Comparison of ENCODE assay signal across 14 mouse cellular contexts in the genomic region with DNA sequence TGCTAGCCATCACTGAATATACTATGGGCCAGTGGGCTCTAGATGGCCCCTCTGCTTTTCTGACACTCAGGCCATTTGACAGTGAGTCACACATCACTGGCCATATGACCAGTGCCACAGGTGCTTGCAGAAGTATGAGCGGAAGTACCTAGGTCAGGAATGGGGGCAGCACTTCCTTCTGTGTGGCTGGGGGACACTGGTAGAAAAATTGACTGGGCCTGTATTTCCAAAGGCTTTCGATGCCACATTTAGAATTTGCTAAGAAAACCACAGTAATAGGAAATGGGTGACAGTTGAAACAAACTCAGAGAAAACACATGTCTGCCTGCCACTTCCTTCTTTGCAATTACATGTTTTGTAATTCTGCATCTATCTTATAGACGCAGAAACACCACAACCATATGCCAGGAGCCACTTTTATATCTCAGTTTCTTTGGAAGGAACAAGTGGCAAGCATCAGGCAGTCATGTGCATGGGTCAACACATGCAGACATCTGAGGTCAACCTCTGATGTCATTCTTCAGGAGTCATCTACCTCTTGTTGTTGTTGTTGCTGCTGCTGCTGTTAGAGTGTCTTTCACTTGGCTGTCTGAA.
DNase-seq lines count a peak whose midpoint lies in the region; ATAC-seq and TF ChIP-seq lines count a peak whose summit lies in the region.
"Had no signal": no experiment of that assay in that cellular context is flagged by ENCODE, and none has a peak within 500 bp of the region (broad histone marks: within the 10 kb centered on the region; RNA-seq: fewer than 3 reads in every experiment).

No protein-coding gene starts in this region.

- no peak for DNase-seq in heart, postnatal 0 days (ENCODE audit: low spot score)
- DNase-seq in heart, postnatal 4 days, result no peak
- peak; percentile 25 for DNase-seq in induced T-regulatory cell, adult 2 months (ENCODE audit: low read depth)
- DNase-seq in naive thymus-derived CD4-positive, alpha-beta T cell, adult 2 months (ENCODE audit: low read depth), result peak; percentile 36
- no peak for DNase-seq in adrenal gland, postnatal 25 days
- DNase-seq in urinary bladder, postnatal 10 days (ENCODE audit: low spot score), result no peak
- no peak for DNase-seq in kidney, adult 8-10 months
- DNase-seq: B cell, adult 2 months; gastrocnemius, postnatal 36 days; heart, postnatal 14 days had no signal

- no peak for TF ChIP-seq CTCF in heart, postnatal 0 days (IDR thresholded peaks at IDR 0.05; ENCODE audit: low read depth)

- peak overlapping the region; percentile 46; the same call in 1 of the 2 replicates for H3K27ac ChIP-seq in heart, postnatal 0 days (ENCODE audit: low read depth)
- H3K27ac ChIP-seq: forebrain, embryonic 15.5 days had no signal

- WGBS in heart, postnatal 0 days, result 84% methylated on average over 3 of the region's 3 CpGs

- no peak overlapping the region for H3K4me2 ChIP-seq in heart, postnatal 0 days (ENCODE audit: low read depth, low read length)
- H3K4me2 ChIP-seq: forebrain, embryonic 15.5 days; midbrain, embryonic 11.5 days had no signal

- peaks cover 50% of the 10 kb centered on the region for H3K36me3 ChIP-seq in heart, postnatal 0 days (replicated peaks; ENCODE audit: control insufficient read depth, insufficient read depth, low read length)

- H3K9me3 ChIP-seq in heart, postnatal 0 days (replicated peaks; ENCODE audit: control insufficient read depth, low read length), result no peaks in the 10 kb centered on the region
- H3K9me3 ChIP-seq: forebrain, embryonic 15.5 days had no signal

- H3K4me1 ChIP-seq in heart, postnatal 0 days (ENCODE audit: control insufficient read depth, insufficient read depth), result peaks cover 17% of the 10 kb centered on the region
- H3K4me1 ChIP-seq: forebrain, embryonic 15.5 days had no signal

- H3K27me3 ChIP-seq in heart, postnatal 0 days (ENCODE audit: control insufficient read depth, insufficient read depth, low read length), result no peaks in the 10 kb centered on the region
- H3K27me3 ChIP-seq: forebrain, embryonic 15.5 days had no signal

- H3K9ac ChIP-seq in heart, postnatal 0 days (replicated peaks; ENCODE audit: low read depth, low read length), result no peak overlapping the region
- H3K9ac ChIP-seq: forebrain, embryonic 15.5 days had no signal

- TF ChIP-seq EP300 in heart, postnatal 0 days (IDR thresholded peaks at IDR 0.05; ENCODE audit: low read depth), result no peak

- no peak overlapping the region for H3K4me3 ChIP-seq in heart, postnatal 0 days (ENCODE audit: low read depth, low read length)
- H3K4me3 ChIP-seq: forebrain, embryonic 15.5 days had no signal

- no peak for ATAC-seq in heart, postnatal 0 days (ENCODE audit: insufficient read depth, low read depth)
- ATAC-seq in CD4-positive, CD25-positive, alpha-beta regulatory T cell, adult 4 months, result peak; percentile 69
- ATAC-seq: forebrain, embryonic 15.5 days; intestine, postnatal 0 days had no signal

Comparison
In these comparisons a context has a peak if more than half of its experiments do, and no peak if none do; other contexts are left out.
1. DNase-seq: peak in induced T-regulatory cell, adult 2 months (single experiment) and naive thymus-derived CD4-positive, alpha-beta T cell, adult 2 months (single experiment); none in heart, postnatal 0 days (single experiment), heart, postnatal 4 days (single experiment), adrenal gland, postnatal 25 days (single experiment), urinary bladder, postnatal 10 days (single experiment) and kidney, adult 8-10 months (0 of 2).